Mouse (Mus musculus): ENCODE measurements at regions not wholly inside any gene's neighbourhood (a gene's known extent, or its start where the extent isn't known, plus 50 kb on each side); places are given as distances from the start of the nearest gene placed in this dataset.

GRCm38 (mm10) chr1:136714987-136715386 lies 90.3 kb downstream of the Zfp281 start:
- no peak for ATAC-seq
- H3K27me3 ChIP-seq (ENCODE audit: insufficient read depth, low read length), result no peaks in the 10 kb centered on the region
- TF ChIP-seq CTCF (IDR thresholded peaks at IDR 0.05; ENCODE audit: low read depth), result no peak
- no peak overlapping the region for H3K27ac ChIP-seq
- no peak overlapping the region for H3K4me2 ChIP-seq (ENCODE audit: low read depth, low read length)
- no peak overlapping the region for H3K9ac ChIP-seq (replicated peaks; ENCODE audit: low read length)
- no peaks in the 10 kb centered on the region for H3K36me3 ChIP-seq (ENCODE audit: insufficient read depth, low read length)
- no peaks in the 10 kb centered on the region for H3K9me3 ChIP-seq (ENCODE audit: low read length)
- no peak for DNase-seq (ENCODE audit: low spot score)
- WGBS, result 87% methylated on average over 11 of the region's 11 CpGs
- H3K4me1 ChIP-seq (ENCODE audit: insufficient read depth, low read length), result no peaks in the 10 kb centered on the region
- H3K4me3 ChIP-seq (ENCODE audit: low read length), result no peak overlapping the region

DNA sequence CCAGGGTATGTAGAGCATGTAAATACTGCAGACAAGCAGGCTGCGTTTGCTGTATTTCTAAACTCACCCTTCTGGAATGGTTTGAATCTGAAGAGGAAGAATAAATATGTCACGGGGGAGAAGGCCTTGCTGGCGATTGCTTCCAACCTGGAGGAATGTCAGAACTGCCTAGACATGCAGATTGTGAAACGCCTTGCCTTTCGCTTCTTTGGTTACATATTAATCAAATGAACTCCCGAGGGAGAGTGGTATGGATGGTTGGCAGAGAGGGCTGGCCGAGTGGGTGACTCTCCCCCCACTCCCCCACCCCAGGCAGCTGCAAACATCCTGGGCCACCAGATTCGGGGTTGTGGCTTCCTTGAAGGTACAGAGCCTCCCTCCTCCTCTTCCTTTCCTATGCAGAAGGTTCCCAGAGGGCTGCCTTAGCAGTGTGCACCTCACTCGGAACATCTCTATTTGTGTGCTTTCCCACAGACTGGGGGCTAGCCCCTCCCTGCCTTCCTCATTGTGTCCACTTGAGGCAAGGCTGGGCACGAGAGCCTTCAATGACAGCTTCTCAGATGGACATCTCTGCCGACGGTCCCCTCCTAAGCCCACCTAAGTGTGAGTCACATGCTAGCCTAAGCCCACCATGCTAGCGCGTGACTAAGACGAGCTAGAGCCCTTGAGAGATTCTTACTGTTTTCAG lies 93.3 kb downstream of the Zfp281 start:
- WGBS, result 46% methylated on average over 15 of the region's 15 CpGs
- Histone ChIP-seq H3K4me3 (ENCODE audit: low read length) (no peak overlapping the region), H3K9me3 (ENCODE audit: low read length) (no peaks in the 10 kb centered on the region), H3K27me3 (ENCODE audit: insufficient read depth, low read length) (no peaks in the 10 kb centered on the region), H3K9ac (replicated peaks; ENCODE audit: low read length) (no peak overlapping the region), H3K4me1 (ENCODE audit: insufficient read depth, low read length) (no peaks in the 10 kb centered on the region), H3K4me2 (ENCODE audit: low read depth, low read length) (no peak overlapping the region), H3K36me3 (ENCODE audit: insufficient read depth, low read length) (no peaks in the 10 kb centered on the region), H3K27ac (no peak overlapping the region)
- peak; percentile 17 for DNase-seq (ENCODE audit: low spot score)
- TF ChIP-seq CTCF (IDR thresholded peaks at IDR 0.05; ENCODE audit: low read depth), result no peak
- ATAC-seq, result no peak

- DNase-seq (ENCODE audit: low spot score) (no peak), ATAC-seq (no peak)
- H3K9ac ChIP-seq (replicated peaks; ENCODE audit: low read length), result no peak overlapping the region
- no peak overlapping the region for H3K4me3 ChIP-seq (ENCODE audit: low read length)
- H3K27ac ChIP-seq, result no peak overlapping the region
- H3K27me3 ChIP-seq (ENCODE audit: insufficient read depth, low read length), result no peaks in the 10 kb centered on the region
- H3K4me1 ChIP-seq (ENCODE audit: insufficient read depth, low read length), result no peaks in the 10 kb centered on the region
- H3K36me3 ChIP-seq (ENCODE audit: insufficient read depth, low read length), result no peaks in the 10 kb centered on the region
- H3K4me2 ChIP-seq (ENCODE audit: low read depth, low read length), result no peak overlapping the region
- H3K9me3 ChIP-seq (ENCODE audit: low read length), result no peaks in the 10 kb centered on the region
- 93% methylated on average over 13 of the region's 13 CpGs for WGBS
- no peak for TF ChIP-seq CTCF (IDR thresholded peaks at IDR 0.05; ENCODE audit: low read depth)
Measured at GRCm38 (mm10) chr1:136723839-136724443, 99.2 kb downstream of the Zfp281 start.

DNA sequence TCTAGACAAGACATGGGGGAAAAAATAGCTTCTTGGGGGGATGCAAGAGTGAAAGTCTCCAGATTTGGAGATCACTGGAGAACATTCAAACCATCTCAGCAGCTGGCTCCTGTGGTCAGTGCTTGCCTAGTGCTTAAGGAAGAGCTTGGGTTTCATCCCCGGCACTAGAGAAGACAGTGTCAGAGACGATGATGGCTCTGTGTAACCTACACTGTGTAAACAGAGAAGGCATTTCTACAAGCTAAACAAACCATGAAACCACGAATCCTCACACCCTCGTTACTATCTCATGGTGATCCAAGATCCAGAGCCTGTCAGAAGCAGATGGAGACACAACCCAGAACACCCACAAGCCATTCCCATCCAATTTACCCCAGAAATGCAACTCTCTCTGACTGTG lies 100.5 kb downstream of the Zfp281 start:
- TF ChIP-seq CTCF (IDR thresholded peaks at IDR 0.05; ENCODE audit: low read depth), result no peak
- Histone ChIP-seq H3K9ac (replicated peaks; ENCODE audit: low read length) (no peak overlapping the region), H3K27ac (no peak overlapping the region), H3K4me2 (ENCODE audit: low read depth, low read length) (no peak overlapping the region), H3K4me3 (ENCODE audit: low read length) (no peak overlapping the region), H3K36me3 (ENCODE audit: insufficient read depth, low read length) (no peaks in the 10 kb centered on the region), H3K9me3 (ENCODE audit: low read length) (no peaks in the 10 kb centered on the region), H3K27me3 (ENCODE audit: insufficient read depth, low read length) (no peaks in the 10 kb centered on the region), H3K4me1 (ENCODE audit: insufficient read depth, low read length) (no peaks in the 10 kb centered on the region)
- no peak for DNase-seq (ENCODE audit: low spot score)
- no peak for ATAC-seq
- WGBS, result 82% methylated on average over 4 of the region's 4 CpGs

GRCm38 (mm10) chr1:136726145-136726935 lies 101.6 kb downstream of the Zfp281 start:
- Histone ChIP-seq H3K27me3 (ENCODE audit: insufficient read depth, low read length) (no peaks in the 10 kb centered on the region), H3K9ac (replicated peaks; ENCODE audit: low read length) (no peak overlapping the region), H3K9me3 (ENCODE audit: low read length) (no peaks in the 10 kb centered on the region), H3K27ac (no peak overlapping the region), H3K36me3 (ENCODE audit: insufficient read depth, low read length) (no peaks in the 10 kb centered on the region), H3K4me3 (ENCODE audit: low read length) (no peak overlapping the region), H3K4me1 (ENCODE audit: insufficient read depth, low read length) (no peaks in the 10 kb centered on the region), H3K4me2 (ENCODE audit: low read depth, low read length) (0 out of 2 replicates have a peak overlapping the region, but pooled peaks have one; percentile 16)
- peak; percentile 50 for DNase-seq (ENCODE audit: low spot score)
- no peak for ATAC-seq
- peak; percentile 73 for TF ChIP-seq CTCF (IDR thresholded peaks at IDR 0.05; ENCODE audit: low read depth)
- 46% methylated on average over 11 of the region's 11 CpGs for WGBS

GRCm38 (mm10) chr1:136727868-136728631 lies 103.3 kb downstream of the Zfp281 start:
- ATAC-seq (no peak), DNase-seq (ENCODE audit: low spot score) (no peak)
- WGBS, result 36% methylated on average over 7 of the region's 7 CpGs
- Histone ChIP-seq H3K4me2 (ENCODE audit: low read depth, low read length) (no peak overlapping the region), H3K27ac (no peak overlapping the region), H3K27me3 (ENCODE audit: insufficient read depth, low read length) (no peaks in the 10 kb centered on the region), H3K4me1 (ENCODE audit: insufficient read depth, low read length) (no peaks in the 10 kb centered on the region), H3K36me3 (ENCODE audit: insufficient read depth, low read length) (no peaks in the 10 kb centered on the region), H3K9ac (replicated peaks; ENCODE audit: low read length) (no peak overlapping the region), H3K4me3 (ENCODE audit: low read length) (no peak overlapping the region), H3K9me3 (ENCODE audit: low read length) (no peaks in the 10 kb centered on the region)
- TF ChIP-seq CTCF (IDR thresholded peaks at IDR 0.05; ENCODE audit: low read depth), result no peak

Data from hindbrain, postnatal 0 days (tissue).